Mouse (Mus musculus): ENCODE results near the gene Cdh13. TPM values are rescaled to one million over a fixed set of nuclear protein-coding genes. Genes with fewer than 3 reads are reported as not detected.

The Cdh13 gene
- polyA plus RNA-seq, 1 experiment from 2014 or later: 44.4 TPM

- peaks cover 16% of the 10 kb centered on the region for H3K4me1 ChIP-seq (replicated peaks)
- no peaks in the 10 kb centered on the region for H3K36me3 ChIP-seq
- no peaks in the 10 kb centered on the region for H3K27me3 ChIP-seq (replicated peaks)
- H3K27ac ChIP-seq (ENCODE audit: poor library complexity, severe bottlenecking): no peak overlapping the region
- no peak overlapping the region for H3K4me2 ChIP-seq
- whole genome bisulfite sequencing: 90% methylated on average over 5 of the region's 6 CpGs
- H3K9me3 ChIP-seq (replicated peaks): no peaks in the 10 kb centered on the region
- no peak overlapping the region for H3K9ac ChIP-seq
- ATAC-seq (ENCODE audit: insufficient number of reproducible peaks, low FRiP score): no peak
- H3K4me3 ChIP-seq: no peak overlapping the region
These were observed 232.1 kb downstream of the Cdh13 start for GRCm38 (mm10) chr8:118515616-118516015.

- no peaks in the 10 kb centered on the region for H3K27me3 ChIP-seq (replicated peaks)
- no peaks in the 10 kb centered on the region for H3K9me3 ChIP-seq (replicated peaks)
- H3K4me3 ChIP-seq: no peak overlapping the region
- H3K4me2 ChIP-seq: no peak overlapping the region
- H3K9ac ChIP-seq: no peak overlapping the region
- H3K36me3 ChIP-seq: no peaks in the 10 kb centered on the region
- no peak for ATAC-seq (ENCODE audit: insufficient number of reproducible peaks, low FRiP score)
- no peak overlapping the region for H3K27ac ChIP-seq (ENCODE audit: poor library complexity, severe bottlenecking)
- H3K4me1 ChIP-seq (replicated peaks): peaks cover 16% of the 10 kb centered on the region
- 65% methylated on average over 4 of the region's 4 CpGs for WGBS
These were observed 233.5 kb downstream of the Cdh13 start for GRCm38 (mm10) chr8:118517071-118517470.

- ATAC-seq (ENCODE audit: insufficient number of reproducible peaks, low FRiP score): no peak
- H3K27ac ChIP-seq (ENCODE audit: poor library complexity, severe bottlenecking): peak overlapping the region; percentile 41; the same call in 1 of the 2 replicates
- H3K27me3 ChIP-seq (replicated peaks): no peaks in the 10 kb centered on the region
- H3K9ac ChIP-seq: no peak overlapping the region
- no peak overlapping the region for H3K4me2 ChIP-seq
- WGBS: 56% methylated on average over 13 of the region's 13 CpGs
- no peak overlapping the region for H3K4me3 ChIP-seq
- H3K9me3 ChIP-seq (replicated peaks): no peaks in the 10 kb centered on the region
- peaks cover 16% of the 10 kb centered on the region for H3K4me1 ChIP-seq (replicated peaks)
- H3K36me3 ChIP-seq: no peaks in the 10 kb centered on the region
These were observed 234.7 kb downstream of the Cdh13 start for GRCm38 (mm10) chr8:118518030-118518741.

- ATAC-seq (ENCODE audit: insufficient number of reproducible peaks, low FRiP score): no peak
- H3K4me2 ChIP-seq: no peak overlapping the region
- H3K27ac ChIP-seq (ENCODE audit: poor library complexity, severe bottlenecking): peak overlapping the region; percentile 41; the same call in 1 of the 2 replicates
- no peaks in the 10 kb centered on the region for H3K27me3 ChIP-seq (replicated peaks)
- 32% methylated on average over 3 of the region's 3 CpGs for WGBS
- no peaks in the 10 kb centered on the region for H3K9me3 ChIP-seq (replicated peaks)
- no peak overlapping the region for H3K4me3 ChIP-seq
- peaks cover 18% of the 10 kb centered on the region for H3K4me1 ChIP-seq (replicated peaks)
- H3K9ac ChIP-seq: no peak overlapping the region
- no peaks in the 10 kb centered on the region for H3K36me3 ChIP-seq
These were observed 235.2 kb downstream of the Cdh13 start for GRCm38 (mm10) chr8:118518742-118519102.

- no peak overlapping the region for H3K4me2 ChIP-seq
- no peak for ATAC-seq (ENCODE audit: insufficient number of reproducible peaks, low FRiP score)
- no peaks in the 10 kb centered on the region for H3K27me3 ChIP-seq (replicated peaks)
- 69% methylated on average over 1 of the region's 1 CpGs for WGBS
- no peak overlapping the region for H3K9ac ChIP-seq
- H3K27ac ChIP-seq (ENCODE audit: poor library complexity, severe bottlenecking): no peak overlapping the region
- H3K9me3 ChIP-seq (replicated peaks): no peaks in the 10 kb centered on the region
- H3K36me3 ChIP-seq: no peaks in the 10 kb centered on the region
- H3K4me3 ChIP-seq: no peak overlapping the region
- peaks cover 5% of the 10 kb centered on the region for H3K4me1 ChIP-seq (replicated peaks)
These were observed 240.4 kb downstream of the Cdh13 start for GRCm38 (mm10) chr8:118523922-118524321.

- Histone ChIP-seq H3K4me3 (no peak overlapping the region), H3K27me3 (replicated peaks) (no peaks in the 10 kb centered on the region), H3K9ac (no peak overlapping the region), H3K36me3 (no peaks in the 10 kb centered on the region), H3K4me1 (replicated peaks) (0 out of 2 replicates have a peak, but pooled peaks cover 3% of the 10 kb centered on the region), H3K9me3 (replicated peaks) (no peaks in the 10 kb centered on the region), H3K4me2 (no peak overlapping the region), H3K27ac (ENCODE audit: poor library complexity, severe bottlenecking) (no peak overlapping the region)
- no peak for ATAC-seq (ENCODE audit: insufficient number of reproducible peaks, low FRiP score)
- 77% methylated on average over 8 of the region's 8 CpGs for WGBS
These were observed 255.5 kb downstream of the Cdh13 start for GRCm38 (mm10) chr8:118538816-118539558.

GRCm38 (mm10) chr8:118539559-118539819, 256.0 kb downstream of the Cdh13 start:
- Histone ChIP-seq H3K27me3 (replicated peaks) (no peaks in the 10 kb centered on the region), H3K4me1 (replicated peaks) (0 out of 2 replicates have a peak, but pooled peaks cover 3% of the 10 kb centered on the region), H3K4me2 (no peak overlapping the region), H3K27ac (ENCODE audit: poor library complexity, severe bottlenecking) (no peak overlapping the region), H3K9me3 (replicated peaks) (no peaks in the 10 kb centered on the region), H3K36me3 (no peaks in the 10 kb centered on the region), H3K4me3 (no peak overlapping the region), H3K9ac (no peak overlapping the region)
- WGBS: 43% methylated on average over 5 of the region's 5 CpGs
- no peak for ATAC-seq (ENCODE audit: insufficient number of reproducible peaks, low FRiP score)

- H3K4me1 ChIP-seq (replicated peaks): 0 out of 2 replicates have a peak, but pooled peaks cover 3% of the 10 kb centered on the region
- WGBS: 80% methylated on average over 4 of the region's 4 CpGs
These were observed 256.4 kb downstream of the Cdh13 start for GRCm38 (mm10) chr8:118539941-118540340.

GRCm38 (mm10) chr8:118552397-118552796, 268.9 kb downstream of the Cdh13 start:
- WGBS: 84% methylated on average over 14 of the region's 14 CpGs
- Histone ChIP-seq H3K4me1 (replicated peaks) (no peaks in the 10 kb centered on the region), H3K9ac (no peak overlapping the region), H3K27me3 (replicated peaks) (no peaks in the 10 kb centered on the region), H3K27ac (ENCODE audit: poor library complexity, severe bottlenecking) (no peak overlapping the region), H3K4me3 (no peak overlapping the region), H3K9me3 (replicated peaks) (no peaks in the 10 kb centered on the region), H3K4me2 (no peak overlapping the region), H3K36me3 (no peaks in the 10 kb centered on the region)
- ATAC-seq (ENCODE audit: insufficient number of reproducible peaks, low FRiP score): no peak

More at GRCm38 (mm10) chr8:118539941-118540340, 256.4 kb downstream of the Cdh13 start:
- Histone ChIP-seq H3K27me3 (replicated peaks) (no peaks in the 10 kb centered on the region), H3K4me3 (no peak overlapping the region), H3K27ac (ENCODE audit: poor library complexity, severe bottlenecking) (no peak overlapping the region), H3K4me2 (no peak overlapping the region), H3K9ac (no peak overlapping the region), H3K9me3 (replicated peaks) (no peaks in the 10 kb centered on the region), H3K36me3 (no peaks in the 10 kb centered on the region)
- no peak for ATAC-seq (ENCODE audit: insufficient number of reproducible peaks, low FRiP score)

- no peaks in the 10 kb centered on the region for H3K27me3 ChIP-seq (replicated peaks)
- ATAC-seq (ENCODE audit: insufficient number of reproducible peaks, low FRiP score): no peak
- no peak overlapping the region for H3K9ac ChIP-seq
- no peaks in the 10 kb centered on the region for H3K36me3 ChIP-seq
- WGBS: 79% methylated on average over 4 of the region's 4 CpGs
- no peak overlapping the region for H3K4me3 ChIP-seq
- no peaks in the 10 kb centered on the region for H3K4me1 ChIP-seq (replicated peaks)
- no peaks in the 10 kb centered on the region for H3K9me3 ChIP-seq (replicated peaks)
- H3K4me2 ChIP-seq: no peak overlapping the region
- no peak overlapping the region for H3K27ac ChIP-seq (ENCODE audit: poor library complexity, severe bottlenecking)
These were observed 269.3 kb downstream of the Cdh13 start for GRCm38 (mm10) chr8:118552842-118553241.

GRCm38 (mm10) chr8:118564024-118564423, 280.5 kb downstream of the Cdh13 start:
- WGBS: 77% methylated on average over 6 of the region's 6 CpGs
- Histone ChIP-seq H3K4me3 (no peak overlapping the region), H3K4me1 (replicated peaks) (peaks cover 5% of the 10 kb centered on the region; the same call in 1 of the 2 replicates), H3K9ac (no peak overlapping the region), H3K9me3 (replicated peaks) (no peaks in the 10 kb centered on the region), H3K36me3 (no peaks in the 10 kb centered on the region), H3K4me2 (no peak overlapping the region), H3K27ac (ENCODE audit: poor library complexity, severe bottlenecking) (no peak overlapping the region), H3K27me3 (replicated peaks) (no peaks in the 10 kb centered on the region)
- no peak for ATAC-seq (ENCODE audit: insufficient number of reproducible peaks, low FRiP score)
